Mouse (Mus musculus) kidney, adult 2 months (tissue): ENCODE data around the gene Gadl1.

Experiments used
- CTCF ChIP-seq: fragments of 200-500 bp; conservative IDR thresholded peaks from 2 replicates; pipeline ENCODE4 v1.5.1; 2011; ENCODE audit warnings: low read depth, mild to moderate bottlenecking, control low read depth, low read length, moderate library complexity, mixed read lengths; ENCODE audit not compliant: insufficient read depth, insufficient read length
- POLR2A ChIP-seq: fragments of 200-500 bp; IDR thresholded peaks from one replicate; pipeline ENCODE4 v1.6.1; 2011; ENCODE audit warnings: low read depth, low read length, control low read depth

DNA sequence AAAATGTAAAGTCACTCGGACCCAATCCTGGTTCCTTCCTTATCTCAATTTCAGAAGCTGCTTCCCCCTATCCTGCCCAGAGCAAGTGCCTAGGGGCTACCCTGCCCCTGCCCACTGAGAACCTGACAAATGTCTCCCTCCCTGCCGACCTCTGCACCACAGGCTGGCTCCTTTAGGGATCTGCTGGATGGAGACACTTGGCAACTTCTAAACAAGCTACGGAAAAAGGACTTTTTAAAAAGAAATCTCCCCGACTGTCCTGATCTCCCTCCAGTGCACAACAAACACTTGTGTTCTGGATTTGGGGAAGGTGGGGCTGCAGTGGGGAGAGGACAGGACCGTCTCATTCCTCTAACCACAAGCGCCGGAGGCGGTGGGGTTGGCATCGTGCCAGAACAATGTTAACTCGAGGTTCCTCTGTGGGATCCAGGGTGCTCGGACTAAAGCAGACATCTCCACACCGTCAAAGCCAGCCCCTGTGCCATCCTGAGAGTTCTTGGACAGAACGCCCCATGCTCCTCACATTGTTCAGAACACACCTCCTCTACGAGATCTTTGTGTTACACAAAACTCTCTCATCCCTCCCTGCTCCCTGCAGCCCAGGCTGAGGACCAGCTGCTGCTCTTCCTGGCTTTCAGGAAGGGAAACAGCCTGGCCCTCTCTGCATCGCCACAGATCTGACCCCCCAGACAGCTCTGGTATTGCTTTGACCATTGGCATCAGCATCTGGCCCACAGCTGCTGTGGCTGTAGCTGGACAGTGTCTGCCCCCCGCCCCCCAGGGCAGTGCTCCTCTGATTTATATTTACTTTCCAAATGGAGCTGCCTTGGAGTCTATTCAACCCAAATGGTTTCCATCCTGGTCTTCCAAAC is 189.7 kb downstream of the Gadl1 start:
- TF ChIP-seq CTCF (no peak), POLR2A (no peak)
